Mouse (Mus musculus) MEL (cell line): ENCODE data around the gene Gcdh. TPM values are rescaled to one million over a fixed set of nuclear protein-coding genes. Genes with fewer than 3 reads are reported as not detected.

Source experiments
- DNase-seq: peaks from one replicate; pipeline ENCODE4 v3.0.0; 2011; ENCODE audit warnings: low read depth, low spot score
- H3K27ac ChIP-seq: 2 replicates; pipeline ENCODE4 v1.5.1; 2012; ENCODE audit warnings: low read depth, mild to moderate bottlenecking, control low read depth, low read length, moderate library complexity; ENCODE audit not compliant: control insufficient read depth
- H3K27me3 ChIP-seq, 2 experiments: fragments of 150-350 bp in 1 of 2; sonication (generic) in 1 of 2; 2 replicates each; pipeline ENCODE4 v1.6.1; 2012; ENCODE audit warnings: low read length in 2 of 2, mild to moderate bottlenecking in 2 of 2, improper control_type of control experiment in 1 of 2, moderate library complexity in 1 of 2; ENCODE audit not compliant: insufficient read depth in 2 of 2, control insufficient read depth in 1 of 2
- H3K36me3 ChIP-seq, 2 experiments: 2 replicates each; pipeline ENCODE4 v1.6.1; 2012 to 2014; ENCODE audit warnings: low read length in 2 of 2, improper control_type of control experiment in 1 of 2, inconsistent platforms in 1 of 2, mild to moderate bottlenecking in 1 of 2; ENCODE audit not compliant: insufficient read depth in 2 of 2, control insufficient read depth in 1 of 2
- H3K4me1 ChIP-seq, 2 experiments: fragments of 150-350 bp in 1 of 2; sonication (generic) in 1 of 2; 2 replicates each; pipeline ENCODE4 v1.6.1; 2012; ENCODE audit warnings: low read length in 2 of 2, improper control_type of control experiment in 1 of 2, mild to moderate bottlenecking in 1 of 2; ENCODE audit not compliant: insufficient read depth in 2 of 2, control insufficient read depth in 1 of 2
- H3K4me3 ChIP-seq, 2 experiments: fragments of 150-350 bp in 1 of 2; sonication (generic) in 1 of 2; 2 replicates each; pipeline ENCODE4 v1.5.1; 2012; ENCODE audit warnings: low read depth in 2 of 2, low read length in 2 of 2, mild to moderate bottlenecking in 2 of 2, moderate library complexity in 2 of 2, control low read depth in 1 of 2, improper control_type of control experiment in 1 of 2; ENCODE audit not compliant: control insufficient read depth in 1 of 2, insufficient read depth in 1 of 2
- H3K79me2 ChIP-seq: 2 replicates; pipeline ENCODE4 v1.6.1; 2012; ENCODE audit warnings: mild to moderate bottlenecking, low read length, moderate library complexity; ENCODE audit not compliant: control insufficient read depth, poor library complexity, insufficient read depth
- H3K9ac ChIP-seq: 2 replicates; pipeline ENCODE4 v1.6.1; 2012; ENCODE audit warnings: low read depth, mild to moderate bottlenecking, control low read depth, low read length, moderate library complexity; ENCODE audit not compliant: control insufficient read depth, poor library complexity, severe bottlenecking
- H3K9me3 ChIP-seq: fragments of 150-350 bp; sonication (generic); replicated peaks from 2 replicates; pipeline ENCODE4 v1.6.1; 2012; ENCODE audit warnings: mild to moderate bottlenecking, low read length, improper control_type of control experiment, moderate library complexity; ENCODE audit not compliant: insufficient read depth
- CHD1 ChIP-seq: IDR thresholded peaks from 2 replicates; pipeline ENCODE4 v1.6.1; 2012; ENCODE audit warnings: low read depth, mild to moderate bottlenecking, inconsistent platforms, low read length, improper control_type of control experiment
- CHD2 ChIP-seq: IDR thresholded peaks from 2 replicates; pipeline ENCODE4 v1.6.1; 2011; ENCODE audit warnings: low read length, improper control_type of control experiment
- GABPA ChIP-seq: IDR thresholded peaks from 2 replicates; pipeline ENCODE4 v1.6.1; 2012; ENCODE audit warnings: low read depth, mild to moderate bottlenecking, inconsistent platforms, low read length, improper control_type of control experiment, moderate library complexity
- HCFC1 ChIP-seq: IDR thresholded peaks from 2 replicates; pipeline ENCODE4 v1.6.1; 2012; ENCODE audit warnings: low read depth, mild to moderate bottlenecking, inconsistent platforms, low read length, improper control_type of control experiment, moderate library complexity
- JUND ChIP-seq: IDR thresholded peaks from 2 replicates; pipeline ENCODE4 v1.6.1; 2011; ENCODE audit warnings: low read depth, mild to moderate bottlenecking, improper control_type of control experiment, low read length
- KAT2A ChIP-seq: conservative IDR thresholded peaks from 2 replicates; pipeline ENCODE4 v1.6.1; 2012; ENCODE audit warnings: low read depth, low read length, improper control_type of control experiment, inconsistent platforms
- MAFK ChIP-seq: IDR thresholded peaks from 2 replicates; pipeline ENCODE4 v1.6.1; 2011; ENCODE audit warnings: low read depth, mild to moderate bottlenecking, low read length, improper control_type of control experiment, borderline replicate concordance
- MAZ ChIP-seq: IDR thresholded peaks from 2 replicates; pipeline ENCODE4 v1.6.1; 2012; ENCODE audit warnings: low read depth, mild to moderate bottlenecking, inconsistent platforms, low read length, improper control_type of control experiment
- MXI1 ChIP-seq: IDR thresholded peaks from 2 replicates; pipeline ENCODE4 v1.6.1; 2011; ENCODE audit warnings: mild to moderate bottlenecking, low read depth, low read length, improper control_type of control experiment
- NELFE ChIP-seq: IDR thresholded peaks from 2 replicates; pipeline ENCODE4 v1.6.1; 2011; ENCODE audit warnings: low read depth, low read length, improper control_type of control experiment
- POLR2A ChIP-seq, 2 experiments: IDR thresholded peaks; 2 replicates each; pipeline ENCODE4 v1.6.1; 2011 to 2012; ENCODE audit warnings: low read length in 2 of 2, mild to moderate bottlenecking in 2 of 2, control low read depth in 1 of 2, improper control_type of control experiment in 1 of 2, low read depth in 1 of 2, moderate library complexity in 1 of 2; ENCODE audit not compliant: control insufficient read depth in 1 of 2, insufficient read depth in 1 of 2, poor library complexity in 1 of 2
- POLR2AphosphoS2 ChIP-seq: IDR thresholded peaks from 2 replicates; pipeline ENCODE4 v1.6.1; 2011; ENCODE audit warnings: low read length, improper control_type of control experiment
- POLR2AphosphoS5 ChIP-seq: IDR thresholded peaks from 2 replicates; pipeline ENCODE4 v1.6.1; 2012; ENCODE audit warnings: low read depth, borderline replicate concordance, mild to moderate bottlenecking, inconsistent platforms, low read length, moderate library complexity, mixed read lengths
- SMC3 ChIP-seq: IDR thresholded peaks from 2 replicates; pipeline ENCODE4 v1.6.1; 2011; ENCODE audit warnings: low read depth, low read length, improper control_type of control experiment
- TAL1 ChIP-seq: IDR thresholded peaks from 2 replicates; pipeline ENCODE4 v1.6.1; 2012; ENCODE audit warnings: mild to moderate bottlenecking, inconsistent platforms, low read length, moderate library complexity, mixed read lengths
- TCF12 ChIP-seq: IDR thresholded peaks from 2 replicates; pipeline ENCODE4 v1.6.1; 2014; ENCODE audit warnings: low read depth, mild to moderate bottlenecking, inconsistent platforms, low read length, improper control_type of control experiment, moderate library complexity
- ZNF384 ChIP-seq: IDR thresholded peaks from 2 replicates; pipeline ENCODE4 v1.6.1; 2012; ENCODE audit warnings: low read depth, mild to moderate bottlenecking, inconsistent platforms, low read length, improper control_type of control experiment
- polyA plus RNA-seq, 2 experiments: library from polyadenylated mRNA; stranded (reverse) in 1 of 2; unstranded in 1 of 2; fragments of >175 nt in 1 of 2; fragments of >200 nt in 1 of 2; gene quantifications; 2 replicates each; pipeline versions ENCODE4 v1.2.1 to v1.2.4; 2012; ENCODE audit warnings: low replicate concordance in 2 of 2, low read depth in 1 of 2; ENCODE audit not compliant: insufficient read length in 2 of 2, insufficient read depth in 1 of 2, missing spikeins in 1 of 2
- total RNA-seq: library from RNA; depleted of rRNA; stranded (reverse); fragments of 300-350 nt; gene quantifications from 2 replicates; pipeline ENCODE4 v1.2.3, GENCODE M21; 2012

Gene Gcdh
- total and polyA plus RNA-seq, 3 experiments, result 10.7 to 17.3 TPM; not detected in 1

- TF ChIP-seq MAZ (no peak), TCF12 (peak; percentile 59; the same call in 1 of the 2 replicates), POLR2AphosphoS2 (peak; percentile 99), KAT2A (peak; percentile 76; the same call in 1 of the 2 replicates), POLR2AphosphoS5 (peak; percentile 88), ZNF384 (no peak), SMC3 (peak; percentile 27; the same call in 1 of the 2 replicates), GABPA (peak; percentile 59; the same call in 1 of the 2 replicates), HCFC1 (peak; percentile 92), CHD2 (peak; percentile 80), POLR2A (IDR thresholded peaks at IDR 0.05; ENCODE audit: control insufficient read depth in 1 of 2, insufficient read depth in 1 of 2, low read depth in 1 of 2, low read length in 2 of 2, poor library complexity in 1 of 2) (peak; percentile 83 to 93), JUND (peak; percentile 77; the same call in 1 of the 2 replicates), MXI1 (no peak; the same call in 1 of the 2 replicates)
Observed at GRCm38 (mm10) chr8:84840248-84840999, 53.3 kb downstream of the Gcdh start, which contains the start of gene Rad23a (continued).

GRCm38 (mm10) chr8:84839875-84840247, 53.9 kb downstream of the Gcdh start:
- no peaks in the 10 kb centered on the region for H3K9me3 ChIP-seq
- TF ChIP-seq MAFK, result peak; percentile 94
- TF ChIP-seq TAL1, result no peak
- peaks cover 8 to 34% of the 10 kb centered on the region in 2 experiments for H3K36me3 ChIP-seq
- H3K79me2 ChIP-seq, result peaks cover 22% of the 10 kb centered on the region
- peak overlapping the region; percentile 91 to 96 for H3K4me3 ChIP-seq
- DNase-seq, result no peak
- no peaks in the 10 kb centered on the region for H3K27me3 ChIP-seq
- H3K9ac ChIP-seq, result peak overlapping the region; percentile 98
- peaks cover 2 to 16% of the 10 kb centered on the region in 2 experiments for H3K4me1 ChIP-seq
- H3K27ac ChIP-seq, result peak overlapping the region; percentile 87

GRCm38 (mm10) chr8:84839411-84839810, 54.3 kb downstream of the Gcdh start:
- H3K27me3 ChIP-seq, result no peaks in the 10 kb centered on the region
- peak overlapping the region; percentile 91 to 96 for H3K4me3 ChIP-seq
- no peaks in the 10 kb centered on the region for H3K9me3 ChIP-seq
- DNase-seq, result peak; percentile 51
- H3K79me2 ChIP-seq, result peaks cover 18% of the 10 kb centered on the region
- peak overlapping the region; percentile 87 for H3K27ac ChIP-seq
- H3K36me3 ChIP-seq, result peaks cover 8 to 33% of the 10 kb centered on the region in 2 experiments
- H3K9ac ChIP-seq, result peak overlapping the region; percentile 98
- peaks cover 2 to 12% of the 10 kb centered on the region in 2 experiments for H3K4me1 ChIP-seq
- TF ChIP-seq CHD1, result 0 out of 2 replicates have a peak, but pooled peaks have one; percentile 20
- no peak for TF ChIP-seq NELFE
